Mouse (Mus musculus) ovary, postnatal 14 days (tissue): ENCODE measurements around the gene Kif1c.
A peak's percentile ranks its signal among the peaks of the same experiment; 100 is the strongest.

Source experiments
- DNase-seq: peaks from one replicate; pipeline ENCODE4 v3.0.0; 2022; ENCODE audit warnings: low spot score

Gene Kif1c

GRCm38 (mm10) chr11:70699722-70700556, at the start of gene Kif1c, which contains the start of gene Inca1:
Gene Kif1c (plus strand): TSS chr11:70700548.
Gene Inca1 (minus strand): TSS chr11:70700155.
- DNase-seq: peak; percentile 98

GRCm38 (mm10) chr11:70651391-70651790, 49.0 kb upstream of the Kif1c start:
- DNase-seq: no peak

GRCm38 (mm10) chr11:70652029-70652883, 48.1 kb upstream of the Kif1c start:
- no peak for DNase-seq

- no peak for DNase-seq
These were observed 47.4 kb upstream of the Kif1c start for GRCm38 (mm10) chr11:70652884-70653344.

GRCm38 (mm10) chr11:70653345-70654197, 46.8 kb upstream of the Kif1c start:
- peak; percentile 50 for DNase-seq

- peak; percentile 66 for DNase-seq
These were observed 46.0 kb upstream of the Kif1c start, which contains the start of gene Pfn1 for GRCm38 (mm10) chr11:70654198-70654922. Gene Pfn1 (minus strand): TSS chr11:70654644.

GRCm38 (mm10) chr11:70654923-70655570, 45.3 kb upstream of the Kif1c start:
- DNase-seq: peak; percentile 70

GRCm38 (mm10) chr11:70655571-70656455, 44.5 kb upstream of the Kif1c start:
- DNase-seq: peak; percentile 57

- peak; percentile 40 for DNase-seq
These were observed 43.9 kb upstream of the Kif1c start for GRCm38 (mm10) chr11:70656456-70656927.

GRCm38 (mm10) chr11:70656964-70657363, 43.4 kb upstream of the Kif1c start, which contains the start of gene Eno3:
Gene Eno3 (plus strand): TSS chr11:70657202.
- no peak for DNase-seq

- DNase-seq: no peak
These were observed 42.8 kb upstream of the Kif1c start for GRCm38 (mm10) chr11:70657573-70657972.

- no peak for DNase-seq
These were observed 42.4 kb upstream of the Kif1c start for GRCm38 (mm10) chr11:70657991-70658390.

- DNase-seq: no peak
These were observed 41.8 kb upstream of the Kif1c start for GRCm38 (mm10) chr11:70658521-70658920.

- DNase-seq: no peak
These were observed 41.4 kb upstream of the Kif1c start for GRCm38 (mm10) chr11:70658942-70659341.

GRCm38 (mm10) chr11:70660571-70660970, 39.8 kb upstream of the Kif1c start:
- no peak for DNase-seq

- no peak for DNase-seq
These were observed 37.2 kb upstream of the Kif1c start for GRCm38 (mm10) chr11:70663101-70663500.

- DNase-seq: no peak
These were observed 36.4 kb upstream of the Kif1c start for GRCm38 (mm10) chr11:70663957-70664356.

GRCm38 (mm10) chr11:70664741-70665140, 35.6 kb upstream of the Kif1c start:
- no peak for DNase-seq

- DNase-seq: no peak
These were observed 33.7 kb upstream of the Kif1c start for GRCm38 (mm10) chr11:70666687-70667086.
